Mouse (Mus musculus): ENCODE measurements at regions not wholly inside any gene's neighbourhood (a gene's known extent, or its start where the extent isn't known, plus 50 kb on each side); places are given as distances from the start of the nearest gene placed in this dataset.

GRCm38 (mm10) chr16:97239626-97240025 is 69.1 kb upstream of the Dscam start:
- TF ChIP-seq POLR2A (IDR thresholded peaks at IDR 0.05; ENCODE audit: low read depth, low read length) (no peak), CTCF (IDR thresholded peaks at IDR 0.05; ENCODE audit: extremely low read depth, insufficient read depth, insufficient read length, insufficient replicate concordance) (no peak)
